Mouse (Mus musculus) thymus, adult 18-20 months (tissue): ENCODE results near the gene Hspb11.
A peak's percentile ranks its signal among the peaks of the same experiment; 100 is the strongest.

ENCODE experiments used
- DNase-seq, 2 experiments: peaks; one replicate each; pipeline ENCODE4 v3.0.0; 2022; ENCODE audit warnings: mixed read lengths in 2 of 2

Hspb11 gene

GRCm38 (mm10) chr4:107253125-107254091, at the start of gene Hspb11, which contains the start of gene Lrrc42:
Gene Hspb11, plus strand, starts transcription at chr4:107253593.
Gene Lrrc42, minus strand, starts transcription at chr4:107253532.
- peak; percentile 95 to 97 for DNase-seq

GRCm38 (mm10) chr4:107207016-107207415, 46.4 kb upstream of the Hspb11 start:
- DNase-seq: no peak

- DNase-seq: no peak
These were observed 44.5 kb upstream of the Hspb11 start, which contains the start of gene Ldlrad1 for GRCm38 (mm10) chr4:107208880-107209279. Gene Ldlrad1, plus strand, starts transcription at chr4:107209180.

- DNase-seq: no peak
These were observed 42.8 kb upstream of the Hspb11 start for GRCm38 (mm10) chr4:107210483-107211097.

- DNase-seq: no peak
These were observed 41.9 kb upstream of the Hspb11 start for GRCm38 (mm10) chr4:107211465-107211864.

- DNase-seq: no peak
These were observed 41.5 kb upstream of the Hspb11 start for GRCm38 (mm10) chr4:107211936-107212335.

- DNase-seq: no peak
These were observed 39.9 kb upstream of the Hspb11 start for GRCm38 (mm10) chr4:107213279-107214011.

- DNase-seq: no peak
These were observed 35.8 kb upstream of the Hspb11 start for GRCm38 (mm10) chr4:107217574-107217973.

GRCm38 (mm10) chr4:107221524-107221923, 31.9 kb upstream of the Hspb11 start:
- DNase-seq: no peak

- DNase-seq: no peak
These were observed 29.9 kb upstream of the Hspb11 start for GRCm38 (mm10) chr4:107223225-107224204.

- DNase-seq: no peak
These were observed 27.1 kb upstream of the Hspb11 start for GRCm38 (mm10) chr4:107226313-107226712.

GRCm38 (mm10) chr4:107232219-107232618, 21.2 kb upstream of the Hspb11 start:
- no peak for DNase-seq

GRCm38 (mm10) chr4:107238253-107238652, 15.1 kb upstream of the Hspb11 start:
- DNase-seq: no peak

- no peak for DNase-seq
These were observed 13.2 kb upstream of the Hspb11 start for GRCm38 (mm10) chr4:107240196-107240595.

- DNase-seq: no peak
These were observed 9.7 kb upstream of the Hspb11 start for GRCm38 (mm10) chr4:107243365-107244333.

GRCm38 (mm10) chr4:107245368-107245767, 8.0 kb upstream of the Hspb11 start:
- no peak for DNase-seq

- DNase-seq: no peak
These were observed 7.4 kb upstream of the Hspb11 start for GRCm38 (mm10) chr4:107246040-107246439.

- DNase-seq: no peak
These were observed 6.3 kb upstream of the Hspb11 start for GRCm38 (mm10) chr4:107247110-107247509.

GRCm38 (mm10) chr4:107248061-107248460, 5.3 kb upstream of the Hspb11 start:
- DNase-seq: no peak

- peak; percentile 73 to 84 for DNase-seq
These were observed 3.9 kb upstream of the Hspb11 start for GRCm38 (mm10) chr4:107249471-107249870.
